Mouse (Mus musculus) cerebellum, adult 2 months (tissue): ENCODE measurements around the gene Hmgcr.

Source experiments
- CTCF ChIP-seq: fragments of 200-500 bp; IDR thresholded peaks from 2 replicates; pipeline ENCODE4 v1.5.1; 2011; ENCODE audit warnings: low read depth, mild to moderate bottlenecking, control low read depth, low read length, moderate library complexity, borderline replicate concordance; ENCODE audit not compliant: insufficient read depth
- POLR2A ChIP-seq: fragments of 200-500 bp; IDR thresholded peaks from 2 replicates; pipeline ENCODE4 v1.6.1; 2011; ENCODE audit warnings: low read length, control low read depth, borderline replicate concordance; ENCODE audit not compliant: insufficient read depth

DNA sequence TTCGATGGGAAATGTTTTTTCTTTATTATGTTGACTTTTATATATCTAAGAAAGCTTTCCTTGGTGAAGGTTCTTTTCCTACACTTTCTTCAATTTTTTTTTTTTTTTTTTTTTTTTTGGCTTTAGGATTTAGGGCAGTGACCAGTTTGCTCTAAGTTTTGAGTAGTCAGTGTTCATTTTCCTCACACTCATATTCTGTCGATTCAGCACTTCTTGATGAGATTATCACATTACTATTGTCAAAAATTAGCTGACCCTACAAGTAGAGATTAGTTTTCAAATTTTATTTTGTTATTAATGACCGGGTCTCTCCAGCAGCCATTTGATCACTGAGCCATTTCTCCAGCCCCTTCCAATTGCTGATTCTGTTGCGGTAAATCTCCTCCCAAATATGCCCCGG, 19.2 kb upstream of the Hmgcr start:
- TF ChIP-seq POLR2A (no peak), CTCF (no peak)
